Mouse (Mus musculus) E14TG2a.4 (cell line): Measurements from ENCODE around the gene Gm9964.

Experiments used
- H3K27me3 ChIP-seq: 2 replicates; pipeline ENCODE4 v1.6.1; 2014; ENCODE audit warnings: low read length, control low read depth; ENCODE audit not compliant: insufficient read depth
- H3K36me3 ChIP-seq: 2 replicates; pipeline ENCODE4 v1.6.1; 2014; ENCODE audit warnings: low read length, control low read depth; ENCODE audit not compliant: insufficient read depth
- H3K4me1 ChIP-seq: replicated peaks from 2 replicates; pipeline ENCODE4 v1.6.1; 2014; ENCODE audit warnings: low read depth, low read length, control low read depth
- H3K4me3 ChIP-seq: replicated peaks from 2 replicates; pipeline ENCODE4 v1.5.1; 2014; ENCODE audit warnings: mild to moderate bottlenecking, low read length
- H3K9me3 ChIP-seq: 2 replicates; pipeline ENCODE4 v1.6.1; 2014; ENCODE audit warnings: low read length, control low read depth
- CTCF ChIP-seq: conservative IDR thresholded peaks from 2 replicates; pipeline ENCODE4 v1.5.1; 2014; ENCODE audit warnings: low read length
- NANOG ChIP-seq: IDR thresholded peaks from 2 replicates; pipeline ENCODE4 v1.6.1; 2014; ENCODE audit warnings: borderline replicate concordance, low read length, mixed read lengths
- POU5F1 ChIP-seq: IDR thresholded peaks from 2 replicates; pipeline ENCODE4 v1.6.1; 2014; ENCODE audit warnings: low read length, borderline replicate concordance

Gm9964 gene

DNA sequence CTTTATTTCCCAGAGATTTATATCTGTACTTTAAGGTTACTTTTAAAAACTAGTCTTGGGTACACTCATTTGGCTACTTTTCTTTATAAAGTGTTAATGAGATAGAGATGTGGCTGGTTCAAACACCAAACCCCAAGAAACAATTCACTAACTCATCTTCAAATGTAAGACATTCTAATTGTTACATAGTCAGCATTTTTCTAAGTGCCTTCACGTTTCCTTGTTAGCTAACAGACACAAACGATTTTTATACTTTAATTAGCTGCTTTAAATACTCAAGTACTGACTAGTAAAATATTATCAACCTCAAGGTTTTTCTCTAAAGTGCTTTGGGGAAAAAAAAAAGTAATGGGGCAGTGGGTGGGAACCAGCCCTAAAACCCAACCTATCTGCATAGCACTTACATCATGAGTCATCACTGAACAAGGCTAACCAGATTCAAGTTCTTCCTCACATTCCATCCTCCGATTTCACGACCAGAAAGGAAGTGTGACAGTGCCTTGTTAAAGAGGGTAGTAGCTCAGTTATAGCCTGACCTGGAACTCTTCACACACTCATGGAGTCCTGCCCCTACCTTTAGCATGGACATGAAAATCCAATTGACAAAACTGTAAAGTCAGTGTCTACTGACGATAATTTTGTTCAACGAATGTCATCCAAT lies 43.7 kb downstream of the Gm9964 start:
- peaks cover 16% of the 10 kb centered on the region for H3K27me3 ChIP-seq
- peaks cover 42% of the 10 kb centered on the region for H3K36me3 ChIP-seq
- TF ChIP-seq NANOG (no peak), POU5F1 (no peak), CTCF (no peak)
- H3K4me3 ChIP-seq: peak overlapping the region; percentile 96
- no peaks in the 10 kb centered on the region for H3K9me3 ChIP-seq
- H3K4me1 ChIP-seq: peaks cover 46% of the 10 kb centered on the region
